Mouse (Mus musculus): Measurements from ENCODE around the gene Arid1b.
A peak's percentile ranks its signal among the peaks of the same experiment; 100 is the strongest.

The Arid1b gene

DNA sequence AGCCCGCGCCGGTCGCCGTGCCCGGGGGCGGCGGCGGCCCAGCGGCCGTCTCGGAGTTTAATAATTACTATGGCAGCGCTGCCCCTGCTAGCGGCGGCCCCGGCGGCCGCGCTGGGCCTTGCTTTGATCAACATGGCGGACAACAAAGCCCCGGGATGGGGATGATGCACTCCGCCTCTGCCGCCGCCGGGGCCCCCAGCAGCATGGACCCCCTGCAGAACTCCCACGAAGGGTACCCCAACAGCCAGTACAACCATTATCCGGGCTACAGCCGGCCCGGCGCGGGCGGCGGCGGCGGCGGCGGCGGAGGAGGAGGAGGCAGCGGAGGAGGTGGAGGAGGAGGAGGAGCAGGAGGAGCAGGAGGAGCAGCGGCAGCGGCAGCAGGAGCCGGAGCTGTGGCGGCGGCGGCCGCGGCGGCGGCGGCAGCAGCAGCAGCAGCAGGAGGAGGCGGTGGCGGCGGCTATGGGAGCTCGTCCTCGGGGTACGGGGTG, 1.5 kb downstream of the Arid1b start:
- DNase-seq (ENCODE audit: extremely low read depth, low read depth, low spot score), result no peak

DNA sequence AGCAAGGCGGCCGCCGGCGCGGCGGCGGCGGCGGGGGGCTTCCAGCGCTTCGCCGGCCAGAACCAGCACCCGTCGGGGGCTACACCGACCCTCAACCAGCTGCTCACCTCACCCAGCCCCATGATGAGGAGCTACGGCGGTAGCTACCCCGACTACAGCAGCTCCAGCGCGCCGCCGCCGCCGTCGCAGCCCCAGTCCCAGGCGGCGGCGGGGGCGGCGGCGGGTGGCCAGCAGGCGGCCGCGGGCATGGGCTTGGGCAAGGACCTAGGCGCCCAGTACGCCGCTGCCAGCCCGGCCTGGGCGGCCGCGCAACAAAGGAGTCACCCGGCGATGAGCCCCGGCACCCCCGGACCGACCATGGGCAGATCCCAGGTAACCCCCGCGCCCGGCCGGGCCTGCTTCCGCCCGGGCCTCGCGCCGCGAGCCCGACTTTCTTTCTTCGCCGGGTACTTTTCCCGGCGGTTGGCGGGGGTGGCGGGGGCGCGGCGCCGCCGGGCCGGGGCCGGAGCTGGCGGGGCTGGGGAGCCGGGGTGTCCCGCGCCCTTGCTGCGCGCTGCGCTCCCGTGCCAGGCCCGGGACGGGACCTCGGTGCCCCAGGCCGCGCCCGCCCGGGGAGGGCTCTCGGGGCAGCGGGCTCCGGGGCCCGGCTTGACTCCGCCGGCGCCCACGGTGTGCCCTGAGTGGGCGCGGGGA, 2.1 kb downstream of the Arid1b start:
- DNase-seq (ENCODE audit: extremely low read depth, low read depth, low spot score), result no peak

DNA sequence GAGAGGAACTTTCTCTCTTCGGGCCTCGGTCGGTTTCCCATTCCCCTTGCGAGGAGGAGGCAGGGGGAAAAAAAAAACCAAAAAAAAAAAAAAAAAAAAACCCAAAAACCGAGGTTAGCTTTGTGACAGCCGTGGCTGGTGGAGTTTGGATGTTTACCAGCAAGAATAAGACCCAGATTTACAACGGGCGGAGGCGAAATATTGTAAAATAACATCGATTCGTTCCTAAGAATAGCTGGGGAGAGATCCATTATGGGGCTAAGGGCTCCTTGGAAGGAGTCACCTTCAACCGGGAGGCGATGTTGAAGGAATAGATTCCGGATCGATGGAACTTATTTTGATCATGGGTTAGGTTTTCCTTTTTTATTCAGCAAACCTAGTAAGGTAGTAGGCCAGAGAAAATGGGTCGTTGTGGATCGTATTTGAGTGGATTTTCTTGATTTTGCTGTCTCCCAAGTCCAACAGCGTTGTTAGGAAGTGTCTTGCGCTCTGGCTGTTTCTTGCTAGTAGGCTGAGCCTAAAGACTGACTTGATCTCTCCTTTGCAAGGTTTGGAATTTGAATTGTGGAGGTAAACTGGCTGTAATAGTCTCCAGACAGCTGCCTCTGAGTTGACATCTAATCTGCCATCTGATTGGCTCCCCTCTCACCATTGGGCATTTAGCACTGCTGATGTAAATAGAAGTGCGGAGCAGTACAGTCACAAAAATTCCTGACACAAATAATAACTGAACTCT, 2.9 kb downstream of the Arid1b start:
- DNase-seq (ENCODE audit: extremely low read depth, low read depth, low spot score), result no peak

DNA sequence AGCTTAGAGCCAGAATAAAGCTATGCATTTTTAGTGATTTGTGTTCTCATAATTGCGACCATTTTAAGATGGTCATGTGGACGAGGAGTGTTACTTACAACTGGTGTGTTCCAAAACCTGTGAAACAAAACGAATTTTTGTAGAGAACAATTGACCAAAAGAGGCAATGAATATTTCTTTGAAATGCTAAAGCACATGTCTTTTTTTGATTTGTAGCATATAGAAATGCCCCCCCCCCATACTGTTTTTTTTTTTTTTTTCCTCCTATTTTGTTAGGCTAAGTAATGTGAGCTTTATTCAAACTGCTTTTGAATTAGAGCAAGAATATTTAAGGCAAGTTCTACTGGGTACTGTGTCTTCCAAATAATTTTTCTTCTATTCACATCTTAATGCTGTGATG, 3.8 kb downstream of the Arid1b start:
- no peak for DNase-seq (ENCODE audit: extremely low read depth, low read depth, low spot score)

DNA sequence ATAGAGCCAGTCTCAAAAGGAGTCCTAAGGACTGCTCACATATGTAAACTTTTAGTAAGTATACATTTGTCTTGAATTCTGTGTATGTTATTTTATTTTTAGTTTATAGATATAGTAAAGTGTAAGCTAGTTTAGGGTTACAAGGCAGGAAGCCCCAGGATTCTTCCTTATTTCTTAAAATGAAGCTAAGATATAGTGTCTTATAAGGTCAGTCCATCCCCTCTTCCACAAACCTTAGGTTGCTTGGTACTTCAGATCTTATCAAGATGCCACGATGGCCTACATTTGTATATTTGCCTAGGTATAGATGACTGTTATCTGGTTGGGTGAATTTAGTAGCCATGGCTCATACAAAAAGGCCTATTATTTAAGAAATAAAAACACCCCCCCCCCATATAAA, 5.1 kb downstream of the Arid1b start:
- DNase-seq (ENCODE audit: extremely low read depth, low read depth, low spot score), result no peak

DNA sequence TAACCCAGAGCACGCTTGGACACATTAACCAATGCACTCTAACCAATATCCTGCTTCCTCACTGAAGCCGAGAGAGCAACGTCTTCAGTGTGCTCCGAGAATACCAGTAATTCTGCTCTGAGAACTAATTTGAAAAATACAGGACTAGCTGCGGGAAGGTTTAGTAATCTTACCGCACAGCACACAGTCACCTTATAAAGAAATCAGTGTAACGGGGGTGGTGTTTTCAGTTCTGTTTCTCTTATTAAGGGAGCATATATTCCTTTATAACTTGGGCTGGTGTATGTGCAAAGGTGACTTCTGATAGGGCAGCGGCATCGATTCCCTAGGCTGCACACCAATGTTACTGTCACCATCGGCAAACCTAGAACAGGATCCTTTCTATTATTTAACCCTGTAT, 5.9 kb downstream of the Arid1b start:
- no peak for DNase-seq (ENCODE audit: extremely low read depth, low read depth, low spot score)

DNA sequence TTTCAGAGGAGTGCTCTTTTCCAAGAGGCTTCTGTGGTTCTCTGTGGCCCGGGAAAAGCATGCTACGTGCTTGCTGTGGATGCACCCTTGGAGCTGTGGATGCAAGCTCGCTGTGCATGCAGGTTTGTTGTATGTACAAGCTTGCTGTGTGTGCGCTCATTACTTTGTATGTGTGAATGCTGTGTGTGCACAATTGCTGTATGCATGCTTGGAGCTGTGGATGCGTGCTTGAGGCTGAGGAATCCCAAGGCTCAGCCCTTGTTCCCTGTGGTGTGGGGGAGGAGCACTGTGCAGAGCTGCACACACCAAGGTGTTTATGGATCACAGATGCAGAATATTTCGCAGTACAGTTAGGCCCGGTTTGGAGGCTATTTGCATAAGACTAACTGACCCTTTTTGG, 6.7 kb downstream of the Arid1b start:
- DNase-seq (ENCODE audit: extremely low read depth, low read depth, low spot score), result no peak

DNA sequence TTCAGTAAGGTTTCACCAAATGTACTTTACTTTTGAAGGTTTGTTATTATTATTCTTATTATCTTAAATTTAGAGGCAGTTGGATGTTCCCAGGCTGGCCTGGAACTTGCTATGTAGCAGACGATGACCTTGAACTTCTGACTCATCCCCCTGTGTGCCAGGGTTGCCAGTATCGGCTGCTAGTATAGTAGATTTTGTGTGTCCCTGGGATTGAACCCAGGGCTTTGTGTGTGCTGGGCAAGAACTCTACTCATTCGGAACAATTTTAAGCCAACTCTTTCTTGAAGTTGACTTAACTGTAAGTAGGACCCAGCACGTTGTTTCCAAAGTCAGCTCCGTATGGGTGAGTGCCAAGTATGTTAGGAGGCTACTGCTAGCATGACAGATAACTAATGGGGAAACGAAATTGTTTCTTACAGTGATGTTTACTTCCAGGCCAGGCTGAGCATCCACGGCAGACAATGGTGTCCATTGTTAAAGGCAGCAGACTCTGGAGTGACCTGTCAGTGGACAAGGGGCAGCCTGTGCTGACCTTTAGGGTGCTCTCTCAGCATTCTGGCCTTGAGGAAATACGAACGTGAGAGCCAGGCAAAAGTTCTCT, 7.5 kb downstream of the Arid1b start:
- no peak for DNase-seq (ENCODE audit: extremely low read depth, low read depth, low spot score)

DNA sequence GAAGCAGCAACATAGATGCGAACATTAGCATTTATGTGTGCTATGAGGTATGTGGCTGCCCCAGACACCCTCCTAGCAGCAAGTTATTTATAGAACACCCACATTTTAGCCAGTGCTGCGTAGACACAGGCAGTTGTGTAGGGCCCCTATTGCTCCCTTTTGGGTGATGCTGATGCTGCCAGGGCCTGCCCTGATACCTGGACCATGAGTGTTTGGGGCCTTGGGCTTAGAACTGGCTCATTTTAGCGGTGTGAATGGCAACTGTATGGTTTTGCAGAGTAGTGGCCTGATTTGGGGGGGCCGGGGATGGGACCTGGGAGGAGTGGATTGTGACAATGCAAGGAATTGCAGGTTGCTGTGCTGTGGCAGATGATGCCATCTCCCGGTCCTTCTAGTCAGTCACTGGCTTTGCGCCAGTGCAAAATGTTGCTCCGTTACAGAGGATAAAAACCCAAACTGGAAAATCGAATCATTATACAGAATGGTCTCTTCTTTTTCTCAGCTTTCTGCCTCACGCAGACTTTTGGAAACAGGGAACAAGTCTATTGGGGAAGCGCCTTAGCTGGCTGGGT, 8.9 kb downstream of the Arid1b start:
- DNase-seq (ENCODE audit: extremely low read depth, low read depth, low spot score), result no peak

DNA sequence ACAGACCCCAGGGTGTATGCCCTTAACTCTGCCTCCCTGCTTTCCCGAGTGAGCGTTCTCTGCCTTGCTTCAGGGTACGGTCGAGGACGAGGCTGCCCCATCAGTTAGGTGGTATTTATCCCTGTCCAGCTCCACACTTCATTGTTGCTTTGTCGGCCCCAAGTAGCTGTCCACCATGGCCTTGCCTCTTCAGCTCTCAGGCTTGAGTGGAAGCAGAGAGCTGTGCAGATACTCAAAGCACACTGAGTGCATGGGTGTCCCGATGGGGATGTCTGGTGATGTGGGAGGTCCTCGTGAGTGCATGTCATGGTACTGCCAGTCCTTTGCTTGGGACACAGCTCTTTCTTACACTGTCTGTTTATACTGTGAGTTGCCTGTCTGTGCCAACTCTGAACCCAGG, 10.1 kb downstream of the Arid1b start:
- no peak for DNase-seq (ENCODE audit: extremely low read depth, low read depth, low spot score)

DNA sequence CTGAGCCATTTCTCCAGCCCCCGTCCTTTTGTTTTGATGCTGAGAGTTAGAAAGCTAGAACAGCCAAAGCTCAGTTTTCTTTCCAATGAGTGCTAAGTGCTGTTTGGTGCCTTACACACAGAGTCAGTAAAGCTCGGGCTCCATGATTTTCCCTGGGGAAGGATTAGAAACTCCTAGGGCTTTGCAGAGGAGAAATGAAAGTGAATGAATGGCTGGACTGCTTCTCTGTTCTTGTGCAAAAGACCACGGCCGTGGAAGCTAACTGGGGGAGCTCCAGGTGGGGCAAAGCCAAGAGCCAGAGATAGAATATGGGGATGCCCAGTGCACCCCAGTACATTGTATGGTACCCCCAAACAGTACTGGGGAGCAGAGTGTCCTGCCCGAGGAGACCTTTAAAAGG, 10.6 kb downstream of the Arid1b start:
- DNase-seq (ENCODE audit: extremely low read depth, low read depth, low spot score), result no peak

DNA sequence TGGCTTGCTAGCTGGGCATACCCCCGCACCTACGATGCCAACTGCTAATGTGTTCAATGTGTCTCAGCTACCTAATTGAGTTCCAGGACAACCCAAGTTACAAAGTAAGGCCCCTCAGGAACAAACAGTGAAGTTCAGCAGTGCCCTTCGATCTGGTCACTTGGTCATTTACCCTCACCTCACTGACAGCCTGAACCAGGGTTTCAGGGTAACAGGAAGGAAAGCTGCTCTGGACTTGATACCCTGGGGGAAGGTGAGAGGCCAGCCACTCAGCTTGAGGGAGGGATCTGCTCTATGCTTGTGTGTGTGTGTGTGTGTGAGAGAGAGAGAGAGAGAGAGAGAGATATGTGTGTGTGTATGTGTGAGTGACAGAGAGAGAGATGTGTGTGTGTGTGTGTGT, 11.2 kb downstream of the Arid1b start:
- DNase-seq (ENCODE audit: extremely low read depth, low read depth, low spot score), result no peak

DNA sequence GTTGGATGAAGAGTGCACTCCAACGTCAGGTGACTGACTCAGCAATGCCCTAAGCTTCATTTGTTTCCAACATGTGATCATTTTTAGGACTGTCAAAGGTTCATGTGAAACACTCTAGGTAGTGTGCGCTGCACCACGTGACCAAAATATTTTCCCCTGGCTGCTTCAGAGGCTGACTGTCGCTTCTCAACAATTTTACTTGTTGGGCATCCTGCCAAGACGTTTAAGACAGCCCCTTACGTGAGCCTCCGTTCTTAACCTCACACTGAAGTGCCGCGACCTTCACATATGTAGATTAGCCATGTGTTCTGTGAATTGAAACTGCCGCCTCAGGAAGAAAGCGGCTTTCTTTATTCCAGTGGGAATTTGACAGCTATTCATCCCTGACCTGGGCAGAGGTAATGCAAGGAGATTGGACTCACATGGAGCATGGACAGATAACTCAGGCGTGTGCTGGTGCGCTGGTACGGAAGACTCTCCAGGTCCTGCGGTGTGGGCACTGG, 13.1 kb downstream of the Arid1b start:
- DNase-seq (ENCODE audit: extremely low read depth, low read depth, low spot score), result no peak

DNA sequence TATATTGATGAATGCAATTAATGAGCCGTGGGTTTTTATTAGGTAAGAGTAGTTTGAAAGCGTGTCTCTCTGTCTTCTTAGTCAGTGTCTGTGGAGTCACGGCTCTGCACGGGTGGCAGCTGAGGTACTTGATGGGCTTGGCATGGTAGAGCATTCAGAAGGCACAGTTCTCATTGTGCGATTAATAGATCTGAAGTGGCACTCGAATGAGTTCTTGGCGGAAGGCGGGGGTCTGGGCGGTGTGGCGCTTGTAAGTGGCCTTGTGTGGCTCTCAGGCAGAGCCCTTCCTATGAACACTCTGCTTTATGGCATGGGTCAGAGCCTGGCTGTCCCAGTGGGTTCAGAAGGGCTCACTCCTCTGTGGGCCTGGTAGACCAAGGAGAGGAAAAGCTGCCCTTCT, 14.1 kb downstream of the Arid1b start:
- no peak for DNase-seq (ENCODE audit: extremely low read depth, low read depth, low spot score)

DNA sequence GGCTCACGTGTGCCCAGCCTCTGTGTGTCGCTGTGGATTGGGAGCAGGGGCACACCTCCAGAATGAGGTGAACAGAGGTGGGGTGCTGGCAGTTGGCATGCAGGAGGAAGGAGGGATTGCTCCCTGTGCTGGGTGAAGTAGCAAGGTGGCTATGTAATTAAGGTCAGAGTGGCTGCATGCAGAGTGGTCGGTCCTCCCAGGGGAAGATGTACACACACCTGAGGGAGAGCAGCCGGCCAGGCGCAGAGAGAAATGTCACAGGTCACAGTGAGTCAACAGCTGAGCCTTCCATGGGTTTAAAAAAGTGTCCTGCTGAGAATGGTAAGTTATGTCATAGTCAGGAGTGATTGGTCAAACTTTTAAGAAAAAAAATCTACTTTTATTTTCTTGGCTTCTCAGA, 14.6 kb downstream of the Arid1b start:
- no peak for DNase-seq (ENCODE audit: extremely low read depth, low read depth, low spot score)

DNA sequence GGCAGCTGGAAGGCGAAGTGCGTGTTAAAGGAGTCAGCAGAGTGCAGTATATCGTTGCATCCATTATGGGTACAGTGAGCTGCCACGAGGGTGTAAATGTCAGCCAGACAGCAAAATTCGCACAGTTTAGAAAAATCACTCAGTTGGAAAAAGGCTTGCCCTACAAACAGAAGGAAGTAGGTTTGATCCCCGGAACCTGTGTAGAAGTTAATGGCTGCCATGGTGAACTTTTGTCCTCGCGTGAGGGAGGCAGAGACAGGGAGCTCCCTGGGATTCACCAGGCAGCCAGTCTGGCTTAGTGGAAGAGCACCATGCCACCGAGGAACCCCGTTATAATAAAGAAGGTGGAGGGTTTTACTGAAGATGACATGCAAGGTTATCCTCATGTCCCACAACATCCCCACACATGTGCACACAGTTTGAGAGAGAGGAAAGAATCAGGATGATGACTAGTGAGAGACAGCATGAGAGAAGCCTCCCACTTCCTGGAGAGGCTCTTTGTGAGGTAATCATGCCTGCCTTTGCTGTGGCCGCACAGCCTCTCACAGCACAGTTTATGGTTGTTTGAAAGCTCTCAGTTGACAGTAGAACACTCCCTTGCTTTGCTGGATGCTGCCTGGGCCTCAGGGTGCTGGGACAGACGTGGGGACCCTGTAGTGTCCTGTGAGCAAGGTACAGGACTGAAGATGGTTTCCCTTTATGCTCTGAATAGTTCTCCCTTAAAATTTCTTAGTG, 15.6 kb downstream of the Arid1b start:
- DNase-seq (ENCODE audit: extremely low read depth, low read depth, low spot score), result no peak

DNA sequence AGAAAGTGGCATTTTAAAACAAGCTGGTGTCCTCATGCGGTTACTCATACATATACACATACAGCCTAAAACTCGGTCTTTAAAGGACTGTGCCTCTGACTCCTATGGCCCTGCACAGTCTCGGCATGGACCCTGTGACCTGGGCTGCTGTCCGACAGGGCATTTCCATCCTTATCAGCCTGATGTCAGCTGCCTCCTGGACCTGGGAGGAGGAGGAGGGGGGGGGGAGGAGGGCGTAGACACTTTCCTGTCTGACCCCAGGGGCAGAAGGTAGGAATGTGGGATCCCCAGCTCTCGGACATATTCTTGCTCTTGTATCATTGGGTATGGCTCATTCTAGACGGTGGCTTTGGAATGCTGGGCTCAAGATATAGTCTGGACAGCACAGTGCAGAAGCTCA, 16.6 kb downstream of the Arid1b start:
- DNase-seq (ENCODE audit: extremely low read depth, low read depth, low spot score), result no peak

DNA sequence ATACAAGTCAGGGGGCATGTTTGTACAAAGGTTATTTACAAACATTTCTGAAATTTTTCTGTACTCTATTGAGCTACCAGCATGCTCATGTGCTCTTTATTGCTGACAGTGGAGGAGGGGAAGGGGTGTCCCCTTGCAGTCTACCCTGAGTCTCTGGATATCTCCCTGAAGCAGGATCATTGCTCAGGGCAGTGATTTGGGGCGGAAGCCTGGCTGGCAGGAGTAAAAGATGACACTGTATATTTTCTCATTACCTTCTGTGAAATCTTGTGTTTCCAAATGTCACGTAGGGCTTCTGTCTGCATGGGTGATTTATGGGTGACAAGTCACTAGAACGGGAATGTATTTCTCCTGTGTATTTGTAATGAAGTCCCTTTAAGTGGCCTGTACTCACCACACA, 18.0 kb downstream of the Arid1b start:
- DNase-seq (ENCODE audit: extremely low read depth, low read depth, low spot score), result no peak

DNA sequence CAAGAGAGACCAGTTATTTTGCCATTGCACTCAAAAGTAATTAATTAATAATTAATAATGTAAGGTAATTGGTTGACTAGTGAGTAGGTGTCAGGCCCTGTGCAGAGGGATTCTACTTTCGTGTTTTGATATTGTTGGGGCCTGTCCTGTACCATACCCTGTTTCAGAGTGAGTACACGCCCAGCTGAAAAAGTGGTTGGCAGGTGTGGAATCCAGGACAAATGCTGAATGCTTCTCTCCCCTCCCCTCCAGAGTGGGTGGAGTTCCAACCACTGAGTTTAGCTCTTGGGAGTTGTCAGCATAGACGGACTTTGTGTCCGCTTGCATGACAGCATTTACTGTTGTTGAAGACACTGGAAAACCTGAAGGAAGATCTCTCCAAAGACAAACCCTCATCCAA, 18.4 kb downstream of the Arid1b start:
- DNase-seq (ENCODE audit: extremely low read depth, low read depth, low spot score), result peak; percentile 50

DNA sequence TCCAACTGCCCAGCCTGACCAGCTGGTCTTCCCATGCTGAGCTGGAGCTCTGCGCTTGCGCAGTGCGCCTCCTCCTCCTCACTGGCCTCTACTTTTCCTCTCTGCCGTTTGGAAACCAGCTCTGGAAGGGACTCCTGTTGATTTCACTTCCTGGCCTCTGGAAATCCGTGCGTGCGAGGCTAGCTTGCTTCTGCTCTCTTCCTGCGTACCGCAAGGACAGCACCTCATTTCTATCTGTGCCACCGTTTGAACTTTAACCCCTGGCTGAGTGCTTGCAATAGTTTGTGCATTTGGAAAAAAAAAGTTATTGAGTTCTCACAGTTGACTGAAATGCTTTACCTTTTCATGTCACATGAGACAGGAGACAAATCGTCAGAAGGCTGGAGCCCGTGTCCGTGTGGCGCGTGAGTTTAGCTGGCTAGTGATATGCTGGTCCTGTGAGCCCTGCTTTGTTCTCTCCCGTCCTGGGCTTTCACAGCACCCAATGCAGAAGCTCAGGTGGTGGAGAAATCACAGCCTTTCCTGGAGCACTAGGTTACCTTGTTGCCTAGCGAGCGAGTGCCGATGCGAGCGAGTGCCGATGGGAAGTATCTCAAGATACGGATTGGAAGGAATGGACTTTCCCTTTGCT, 20.3 kb downstream of the Arid1b start:
- DNase-seq (ENCODE audit: extremely low read depth, low read depth, low spot score), result no peak

DNA sequence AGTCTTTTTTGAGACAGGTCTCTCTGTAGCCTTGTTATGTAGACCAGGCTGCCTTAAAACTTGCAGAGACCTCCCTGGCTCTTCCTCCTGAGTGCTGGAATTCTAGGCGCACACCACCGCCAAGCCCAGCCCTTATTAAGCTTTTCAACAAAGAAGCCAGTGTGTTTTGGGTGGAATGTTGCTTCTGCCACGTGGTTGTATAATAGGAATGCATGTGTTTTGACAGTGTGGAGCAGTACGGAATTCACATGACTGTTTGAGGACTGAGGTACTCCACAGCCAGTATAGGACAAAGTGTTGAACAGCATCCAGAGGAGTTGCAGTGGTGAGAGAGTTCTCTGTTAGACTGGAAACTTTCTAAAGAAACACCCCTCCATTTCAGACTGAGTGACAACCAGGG, 22.3 kb downstream of the Arid1b start:
- no peak for DNase-seq (ENCODE audit: extremely low read depth, low read depth, low spot score)
